Mouse (Mus musculus) erythroblast, adult 5-6 weeks (primary cell): ENCODE data around the gene Sbno1. TPM values are rescaled to one million over a fixed set of nuclear protein-coding genes. Genes with fewer than 3 reads are reported as not detected.
"Not testable (repeated sequence)": the region's sequence is repeated elsewhere in the genome, so short reads cannot be mapped to it uniquely, and the experiment has no call there.

Experiments
- ATAC-seq: replicated peaks from 2 replicates; pipeline ENCODE4 v1.8.0; 2016; ENCODE audit warnings: moderate number of reproducible peaks, mild to moderate bottlenecking, moderate TSS enrichment, inconsistent platforms; ENCODE audit not compliant: poor library complexity, low FRiP score, severe bottlenecking
- total RNA-seq, 2 experiments: library from RNA; stranded (forward) in 1 of 2; stranded (reverse) in 1 of 2; fragments of 150-400 nt in 1 of 2; fragments of 200-764, 138-1000 nt in 1 of 2; gene quantifications; 2 replicates each; pipeline versions ENCODE4 v1.2.3 to v1.2.4; 2015 to 2017; ENCODE audit warnings: low replicate concordance in 2 of 2

The Sbno1 gene
- total RNA-seq, 2 experiments from 2014 or later: 29.4 to 71.1 TPM

DNA sequence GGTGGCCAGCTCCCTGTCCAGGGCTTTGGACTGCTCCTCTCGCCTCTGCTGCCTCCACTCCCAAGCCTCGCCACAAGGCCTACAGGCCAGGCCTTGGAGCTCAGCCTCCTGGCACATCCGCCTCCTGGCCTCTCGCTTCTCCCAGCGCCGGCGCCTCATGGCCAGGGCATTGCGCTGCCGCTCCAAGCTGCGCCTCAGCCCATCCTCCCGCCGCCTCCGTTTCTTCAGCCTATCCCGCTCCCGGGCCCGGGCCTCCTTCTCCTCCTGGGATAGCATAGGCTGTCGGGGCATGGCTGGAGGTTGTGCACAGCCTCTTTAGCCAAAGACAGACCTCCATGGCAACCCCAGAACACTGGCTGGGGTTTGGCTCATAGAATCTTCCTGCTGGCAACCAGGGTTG is 76.6 kb downstream of the Sbno1 start:
- no peak for ATAC-seq

- no peak for ATAC-seq
Measured at GRCm38 (mm10) chr5:124342897-124343296, 82.9 kb downstream of the Sbno1 start.

DNA sequence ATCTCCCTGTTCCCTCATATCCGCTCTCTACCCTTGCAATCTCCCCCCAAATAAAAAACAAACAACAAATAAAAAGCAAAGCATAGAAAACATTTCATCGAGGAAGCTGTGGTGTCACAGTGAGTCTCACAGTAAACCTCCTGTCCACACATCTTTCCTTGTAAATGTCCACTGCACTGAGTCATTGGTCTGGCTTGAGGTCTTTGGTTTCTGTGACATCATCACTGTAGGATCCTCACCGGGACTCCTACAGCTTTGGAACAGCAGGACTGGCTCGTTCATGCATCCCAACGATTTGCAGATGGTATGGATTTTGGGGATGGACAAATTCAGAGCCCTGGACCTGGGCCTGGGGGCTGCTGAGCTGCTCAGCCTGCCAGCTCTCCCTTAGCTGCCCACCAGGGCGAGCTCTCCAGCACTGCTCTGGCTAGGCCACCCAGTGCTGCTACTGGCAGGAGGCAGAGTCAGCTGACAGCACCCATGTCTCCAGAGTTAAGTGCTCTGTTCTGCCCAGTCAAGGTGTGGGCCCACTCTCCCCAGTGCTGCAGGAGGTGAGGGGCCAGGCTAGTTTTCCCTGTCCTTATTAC is 84.0 kb downstream of the Sbno1 start:
- ATAC-seq: not testable (repeated sequence)

DNA sequence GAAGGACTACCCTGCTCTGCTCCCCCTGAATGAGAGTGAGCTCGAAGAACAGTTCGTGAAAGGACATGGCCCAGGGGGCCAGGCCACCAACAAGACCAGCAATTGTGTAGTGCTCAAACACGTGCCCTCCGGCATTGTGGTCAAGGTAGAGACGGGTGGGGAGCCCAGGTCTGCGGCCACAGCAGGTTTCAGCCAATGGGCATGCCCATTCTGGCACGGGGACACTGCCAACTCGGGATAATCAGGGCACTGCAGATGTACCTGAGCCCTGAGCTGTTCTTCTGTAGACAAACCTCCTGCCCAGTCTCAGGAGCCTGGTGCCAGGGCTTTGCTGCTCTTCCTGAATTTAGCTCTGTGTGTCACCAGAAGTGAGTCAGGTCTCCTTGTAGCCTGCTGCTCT is 87.0 kb downstream of the Sbno1 start:
- no peak; the same call in 1 of the 2 replicates for ATAC-seq

GRCm38 (mm10) chr5:124337909-124338308 is 87.9 kb downstream of the Sbno1 start:
- no peak for ATAC-seq

DNA sequence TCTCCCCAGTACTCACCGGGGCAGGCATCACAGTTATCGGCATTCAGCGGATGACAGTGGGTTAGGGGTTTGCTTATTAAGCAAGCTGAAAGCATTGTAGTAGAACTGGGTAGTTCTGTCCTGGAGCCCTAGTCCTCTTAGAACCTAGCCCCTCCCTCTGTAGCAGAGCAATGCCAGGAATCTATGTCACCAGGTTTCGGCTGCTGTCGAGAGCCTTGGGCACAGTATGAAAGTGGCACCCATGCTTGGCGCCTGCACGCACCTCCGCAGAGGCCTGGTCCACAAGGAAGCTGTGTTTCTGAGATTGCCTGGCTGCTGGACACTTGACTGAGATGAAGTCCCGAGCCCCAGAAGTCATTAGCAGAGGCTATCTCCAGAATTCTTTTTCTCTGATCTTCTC is 88.7 kb downstream of the Sbno1 start:
- no peak for ATAC-seq

- ATAC-seq: no peak
Measured at GRCm38 (mm10) chr5:124334392-124334791, 91.4 kb downstream of the Sbno1 start.

GRCm38 (mm10) chr5:124330086-124330485 is 95.7 kb downstream of the Sbno1 start:
- ATAC-seq: no peak

DNA sequence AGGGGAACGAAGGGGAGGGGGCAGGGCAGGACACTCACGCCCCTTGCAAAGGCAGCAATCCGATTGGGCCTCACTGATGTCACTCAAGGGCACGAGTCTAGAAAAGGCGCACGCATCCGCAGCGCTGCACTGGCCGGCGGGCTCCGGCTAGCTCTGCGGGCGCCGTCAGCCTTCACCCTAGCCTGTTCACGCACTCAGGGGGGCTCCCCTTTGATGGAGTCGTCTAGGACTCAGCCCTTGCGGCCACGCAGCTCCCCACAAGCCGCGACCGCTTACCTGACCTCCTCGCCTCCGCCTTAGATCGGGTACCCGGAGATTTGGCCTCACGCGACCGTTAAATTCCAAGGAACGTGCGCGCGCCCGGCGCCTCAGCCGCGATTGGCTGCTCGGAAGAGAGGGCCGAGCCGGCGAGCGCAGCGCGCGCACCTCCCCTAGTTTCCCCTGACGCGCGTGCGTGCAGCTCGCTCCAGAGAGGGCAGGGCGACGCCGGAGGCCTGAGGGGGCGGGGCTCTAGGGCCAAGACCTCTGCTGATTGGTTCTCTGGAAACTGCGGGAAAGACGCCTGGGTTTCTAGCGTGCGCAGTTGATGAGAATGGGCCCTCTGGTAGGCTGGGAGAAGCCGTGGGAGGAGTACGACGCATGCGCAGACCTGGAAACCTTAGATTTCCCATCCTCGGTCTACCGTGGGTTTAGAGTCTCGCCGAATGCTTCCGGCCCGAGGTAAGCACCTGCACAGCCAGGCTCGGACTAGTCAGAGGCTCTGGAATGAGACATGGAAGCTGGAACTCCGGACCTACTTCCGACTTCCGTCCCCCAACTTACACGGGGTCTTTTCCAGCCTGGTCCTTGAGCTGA is 98.1 kb downstream of the Sbno1 start, which contains the start of the genes Mphosph9 and 2810006K23Rik:
TSS of gene Mphosph9 (minus strand) at position 463 of the 855 bp plus-strand sequence.
TSS of gene 2810006K23Rik (plus strand) at position 580 of the 855 bp plus-strand sequence.
- peak; percentile 90 for ATAC-seq

- 0 out of 2 replicates have a peak, but pooled peaks have one; percentile 7 for ATAC-seq
Measured at GRCm38 (mm10) chr5:124326829-124327228, 99.0 kb downstream of the Sbno1 start.

Other genes with a start within 250 kb of the Sbno1 start
- gene Pitpnm2, start 176.2 kb downstream of the Sbno1 start, total RNA-seq (2015; ENCODE audit: low replicate concordance): 0.42 and 1.9 TPM in 2 replicates
- 0.28 and 1.0 TPM in 2 replicates for gene Pitpnm2, start 176.2 kb downstream of the Sbno1 start, total RNA-seq (2017; ENCODE audit: low replicate concordance)
- 3.1 and 14.4 TPM in 2 replicates for gene Mphosph9, start 98.0 kb downstream of the Sbno1 start, total RNA-seq (2015; ENCODE audit: low replicate concordance)
- gene Mphosph9, start 98.0 kb downstream of the Sbno1 start, total RNA-seq (2017; ENCODE audit: low replicate concordance): 7.8 and 28.5 TPM in 2 replicates
- gene 2810006K23Rik, start 97.9 kb downstream of the Sbno1 start, total RNA-seq (2015; ENCODE audit: low replicate concordance): 2.3 and 2.9 TPM in 2 replicates
- 3.1 and 3.3 TPM in 2 replicates for gene 2810006K23Rik, start 97.9 kb downstream of the Sbno1 start, total RNA-seq (2017; ENCODE audit: low replicate concordance)
- 46.4 and 55.1 TPM in 2 replicates for gene Cdk2ap1, start 62.9 kb downstream of the Sbno1 start, total RNA-seq (2015; ENCODE audit: low replicate concordance)
- 31.2 and 56.3 TPM in 2 replicates for gene Cdk2ap1, start 62.9 kb downstream of the Sbno1 start, total RNA-seq (2017; ENCODE audit: low replicate concordance)
- 89.3 and 92.4 TPM in 2 replicates for gene Kmt5a, start 13.9 kb upstream of the Sbno1 start, total RNA-seq (2015; ENCODE audit: low replicate concordance)
- gene Kmt5a, start 13.9 kb upstream of the Sbno1 start, total RNA-seq (2017; ENCODE audit: low replicate concordance): 105 and 107 TPM in 2 replicates
- gene Rilpl2, start 52.4 kb upstream of the Sbno1 start, total RNA-seq (2015; ENCODE audit: low replicate concordance): 9.4 and 19.0 TPM in 2 replicates
- 13.1 and 13.4 TPM in 2 replicates for gene Rilpl2, start 52.4 kb upstream of the Sbno1 start, total RNA-seq (2017; ENCODE audit: low replicate concordance)
- 3.8 TPM in 1 of 2 replicates, not detected in the other for gene Snrnp35, start 57.1 kb upstream of the Sbno1 start, total RNA-seq (2015; ENCODE audit: low replicate concordance)
- 6.0 and 6.8 TPM in 2 replicates for gene Snrnp35, start 57.1 kb upstream of the Sbno1 start, total RNA-seq (2017; ENCODE audit: low replicate concordance)
- not detected in 2 replicates for gene Rilpl1, start 105.4 kb upstream of the Sbno1 start, total RNA-seq (2015; ENCODE audit: low replicate concordance)
- 1.1 and 1.6 TPM in 2 replicates for gene Rilpl1, start 105.4 kb upstream of the Sbno1 start, total RNA-seq (2017; ENCODE audit: low replicate concordance)
- 187 and 211 TPM in 2 replicates for gene Tmed2, start 114.7 kb upstream of the Sbno1 start, total RNA-seq (2015; ENCODE audit: low replicate concordance)
- gene Tmed2, start 114.7 kb upstream of the Sbno1 start, total RNA-seq (2017; ENCODE audit: low replicate concordance): 222 and 325 TPM in 2 replicates
- 0.38 and 2.9 TPM in 2 replicates for gene Ddx55, start 126.9 kb upstream of the Sbno1 start, total RNA-seq (2015; ENCODE audit: low replicate concordance)
- 0.85 and 5.0 TPM in 2 replicates for gene Ddx55, start 126.9 kb upstream of the Sbno1 start, total RNA-seq (2017; ENCODE audit: low replicate concordance)
- 14.4 and 18.1 TPM in 2 replicates for gene Eif2b1, start 153.1 kb upstream of the Sbno1 start, total RNA-seq (2015; ENCODE audit: low replicate concordance)
- 5.0 and 8.1 TPM in 2 replicates for gene Eif2b1, start 153.1 kb upstream of the Sbno1 start, total RNA-seq (2017; ENCODE audit: low replicate concordance)
- gene Gtf2h3, start 153.1 kb upstream of the Sbno1 start, total RNA-seq (2015; ENCODE audit: low replicate concordance): 0.19 and 3.8 TPM in 2 replicates
- gene Gtf2h3, start 153.1 kb upstream of the Sbno1 start, total RNA-seq (2017; ENCODE audit: low replicate concordance): 10.3 and 10.6 TPM in 2 replicates
- 6.1 and 7.3 TPM in 2 replicates for gene Atp6v0a2, start 202.6 kb upstream of the Sbno1 start, total RNA-seq (2015; ENCODE audit: low replicate concordance)
- gene Atp6v0a2, start 202.6 kb upstream of the Sbno1 start, total RNA-seq (2017; ENCODE audit: low replicate concordance): 3.3 and 6.6 TPM in 2 replicates